Mouse (Mus musculus): Measurements from ENCODE around the gene Ywhaq.

Gene Ywhaq

GRCm38 (mm10) chr12:21417100-21418070 lies at the start of gene Ywhaq:
Gene Ywhaq, minus strand, starts transcription at chr12:21417637.
- peak; percentile 98 to 99 for DNase-seq (ENCODE audit: inconsistent age in 2 of 2, low spot score in 1 of 2)

DNA sequence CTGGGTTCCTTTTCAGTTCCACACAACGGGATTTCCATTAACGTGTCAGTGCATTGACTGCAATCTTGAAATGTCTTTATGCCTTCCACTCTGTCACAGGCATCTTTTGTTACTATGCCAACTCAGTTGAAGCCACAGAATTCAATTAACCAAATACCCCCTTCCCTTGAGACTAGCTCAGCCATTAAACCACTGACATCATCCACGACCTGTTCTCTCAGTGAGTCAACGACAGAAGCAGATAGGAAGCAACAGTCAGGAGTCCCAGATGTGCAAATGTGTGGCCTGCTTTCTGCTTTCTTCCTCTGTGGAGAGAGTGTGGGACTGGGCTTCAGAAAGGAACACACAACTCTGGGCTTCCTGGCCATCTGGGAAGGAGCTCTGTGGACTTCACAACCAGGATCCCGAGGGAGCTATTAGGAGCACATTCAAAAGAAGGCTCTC lies 46.0 kb upstream of the Ywhaq start:
- no peak for DNase-seq (ENCODE audit: inconsistent age in 2 of 2, low spot score in 1 of 2)

GRCm38 (mm10) chr12:21462658-21463057 lies 45.2 kb upstream of the Ywhaq start:
- DNase-seq (ENCODE audit: inconsistent age in 2 of 2, low spot score in 1 of 2), result no peak

- DNase-seq (ENCODE audit: inconsistent age in 2 of 2, low spot score in 1 of 2), result no peak
These were observed 42.2 kb upstream of the Ywhaq start for GRCm38 (mm10) chr12:21459681-21460080.

DNA sequence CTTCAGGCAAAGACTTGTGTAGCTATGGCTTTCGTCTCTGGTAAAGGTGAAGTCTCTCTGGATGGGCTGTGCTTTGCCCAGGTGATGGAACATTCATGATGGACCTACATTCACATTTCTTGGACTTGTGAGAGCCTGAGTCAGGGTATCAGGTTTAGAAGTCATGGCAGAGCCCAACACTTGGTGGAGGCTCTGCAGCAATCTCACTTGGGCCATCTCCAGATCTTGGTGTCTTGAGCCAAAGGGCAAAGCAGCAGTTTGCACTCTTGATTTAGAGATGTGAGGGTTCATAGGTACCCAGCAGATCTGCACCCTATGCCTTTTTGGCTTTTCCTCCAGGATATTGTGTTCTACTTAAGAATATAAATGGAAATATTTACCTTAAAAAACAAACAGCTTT lies 38.6 kb upstream of the Ywhaq start:
- no peak for DNase-seq (ENCODE audit: inconsistent age in 2 of 2, low spot score in 1 of 2)

DNA sequence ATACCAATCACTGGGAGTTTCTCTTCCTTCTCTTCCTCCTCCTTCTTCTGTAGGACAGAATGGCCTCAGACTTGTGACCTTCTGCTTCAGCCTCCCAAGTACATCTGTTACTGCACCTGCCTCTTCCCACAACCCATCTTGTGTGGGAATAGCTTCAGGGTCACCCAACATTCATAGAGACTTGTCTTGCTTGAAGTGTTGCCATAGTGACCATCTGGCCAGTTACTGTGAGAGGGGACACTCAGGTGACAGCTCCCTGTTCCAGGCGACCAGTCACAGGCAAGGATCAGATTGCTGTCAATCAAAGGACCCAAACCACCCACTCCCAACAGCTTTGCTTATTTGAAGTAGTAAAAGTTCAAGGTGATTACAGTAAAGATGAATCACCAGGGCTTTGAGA lies 34.3 kb upstream of the Ywhaq start:
- DNase-seq (ENCODE audit: inconsistent age in 2 of 2, low spot score in 1 of 2), result peak; percentile 43 to 74

DNA sequence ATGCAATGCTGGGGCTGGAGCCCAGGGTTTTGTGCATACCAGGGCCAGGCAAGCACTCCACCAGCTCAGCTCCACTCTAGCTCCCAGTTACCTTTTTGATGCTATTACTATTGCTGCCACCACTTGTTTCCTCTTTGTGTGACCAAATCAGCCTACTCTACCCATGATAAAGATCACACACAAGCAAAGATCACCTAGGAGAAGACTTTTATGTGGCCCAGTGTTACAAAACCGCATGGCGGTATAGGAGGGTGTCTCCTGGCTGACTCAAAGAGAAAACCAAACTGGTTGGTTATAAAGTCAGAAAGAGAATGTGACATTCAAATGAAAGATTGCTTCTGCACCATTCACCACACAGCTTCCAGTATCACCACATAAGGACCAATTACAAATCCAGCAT lies 33.9 kb upstream of the Ywhaq start:
- no peak for DNase-seq (ENCODE audit: inconsistent age in 2 of 2, low spot score in 1 of 2)

GRCm38 (mm10) chr12:21443783-21444182 lies 26.3 kb upstream of the Ywhaq start:
- no peak for DNase-seq (ENCODE audit: inconsistent age in 2 of 2, low spot score in 1 of 2)

DNA sequence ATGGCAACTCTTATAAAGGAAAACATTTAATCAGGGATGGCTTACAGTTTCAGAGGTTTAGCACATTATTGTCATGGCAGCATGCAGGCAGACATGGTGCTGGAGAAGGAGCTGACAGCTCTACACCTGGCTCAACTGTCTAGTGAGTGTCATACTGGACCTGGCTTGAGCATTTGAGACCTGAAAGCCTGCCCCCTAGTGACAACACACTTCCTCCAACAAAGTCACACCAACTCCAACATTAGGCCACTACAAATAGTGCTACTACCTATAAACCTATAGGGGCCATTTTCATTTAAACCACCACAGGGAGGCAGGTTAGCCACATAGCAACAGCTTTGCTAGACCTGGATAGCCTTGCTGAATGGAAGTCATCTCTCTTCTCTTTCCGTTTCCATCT lies 24.4 kb upstream of the Ywhaq start:
- no peak for DNase-seq (ENCODE audit: inconsistent age in 2 of 2, low spot score in 1 of 2)

DNA sequence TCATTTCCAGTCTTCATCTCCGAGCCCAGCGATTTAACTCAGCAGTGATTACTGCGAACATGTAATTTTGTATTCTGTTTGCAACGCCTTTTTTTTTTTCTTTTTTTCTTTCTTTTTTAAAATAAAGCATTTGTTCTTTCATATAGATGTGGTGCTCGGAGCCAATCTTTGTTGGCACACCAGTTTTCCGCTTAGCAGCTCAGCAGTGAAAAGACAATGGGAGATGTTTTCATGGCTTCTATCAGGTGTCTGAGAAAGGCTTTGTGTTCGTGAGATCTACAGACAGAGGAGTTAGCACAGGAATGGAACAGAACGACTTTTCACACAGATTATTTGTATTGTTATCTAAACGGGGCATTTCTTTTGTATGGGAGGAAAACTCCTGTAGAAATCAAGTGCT lies 22.0 kb upstream of the Ywhaq start:
- no peak for DNase-seq (ENCODE audit: inconsistent age in 2 of 2, low spot score in 1 of 2)

DNA sequence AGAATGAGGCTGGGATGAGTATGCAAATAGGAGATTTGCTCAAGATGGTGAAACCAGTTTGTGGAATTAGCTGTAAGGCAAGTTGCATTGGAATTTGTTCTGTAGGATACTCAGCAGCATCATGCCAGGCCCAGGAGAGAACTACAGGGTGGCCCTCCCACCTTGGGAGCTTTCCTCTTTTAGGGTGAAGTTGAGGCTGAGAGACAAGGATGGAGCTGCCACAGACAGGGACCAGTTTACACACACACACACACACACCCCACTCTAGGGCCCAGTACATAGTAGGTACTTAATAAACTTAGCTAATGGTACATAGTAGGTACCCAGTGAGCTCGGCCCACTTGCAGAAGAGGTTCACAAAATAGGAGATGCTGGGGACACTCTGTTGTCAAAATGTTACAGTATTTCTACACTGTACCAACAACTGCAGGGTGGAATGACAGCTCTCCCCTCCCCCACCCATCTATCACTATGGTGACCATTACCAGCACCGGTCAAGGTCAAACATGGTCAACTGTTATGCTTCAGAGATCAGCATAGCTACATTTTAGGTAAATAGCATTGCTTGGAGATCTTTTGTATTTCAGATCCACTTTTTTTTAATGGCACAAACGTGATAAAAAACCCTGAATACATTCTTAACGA lies 21.4 kb upstream of the Ywhaq start:
- no peak for DNase-seq (ENCODE audit: inconsistent age in 2 of 2, low spot score in 1 of 2)

GRCm38 (mm10) chr12:21438294-21438693 lies 20.9 kb upstream of the Ywhaq start:
- no peak for DNase-seq (ENCODE audit: inconsistent age in 2 of 2, low spot score in 1 of 2)

- DNase-seq (ENCODE audit: inconsistent age in 2 of 2, low spot score in 1 of 2), result no peak
These were observed 14.5 kb upstream of the Ywhaq start for GRCm38 (mm10) chr12:21431950-21432349.

DNA sequence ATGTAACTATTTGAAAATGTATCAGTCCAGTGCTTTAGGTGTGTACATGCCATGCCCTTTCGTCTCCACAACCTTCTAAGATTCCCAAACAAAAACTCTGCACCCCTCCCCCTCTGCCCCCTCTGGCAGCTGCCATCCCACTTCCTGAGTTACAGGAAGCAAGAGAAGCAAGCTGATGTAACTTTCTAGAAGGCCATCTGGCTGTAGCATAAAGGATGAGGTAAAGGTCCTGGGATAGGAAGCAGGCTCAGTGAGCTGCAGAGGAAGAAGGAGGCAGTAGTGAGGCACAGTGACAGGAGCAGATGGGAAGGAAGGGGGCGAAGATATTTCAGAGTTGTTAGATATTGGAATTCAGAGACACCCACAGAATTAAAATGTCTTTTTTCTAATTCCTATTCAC lies 13.6 kb upstream of the Ywhaq start:
- no peak for DNase-seq (ENCODE audit: inconsistent age in 2 of 2, low spot score in 1 of 2)

GRCm38 (mm10) chr12:21430140-21430539 lies 12.7 kb upstream of the Ywhaq start:
- DNase-seq (ENCODE audit: inconsistent age in 2 of 2, low spot score in 1 of 2), result no peak

DNA sequence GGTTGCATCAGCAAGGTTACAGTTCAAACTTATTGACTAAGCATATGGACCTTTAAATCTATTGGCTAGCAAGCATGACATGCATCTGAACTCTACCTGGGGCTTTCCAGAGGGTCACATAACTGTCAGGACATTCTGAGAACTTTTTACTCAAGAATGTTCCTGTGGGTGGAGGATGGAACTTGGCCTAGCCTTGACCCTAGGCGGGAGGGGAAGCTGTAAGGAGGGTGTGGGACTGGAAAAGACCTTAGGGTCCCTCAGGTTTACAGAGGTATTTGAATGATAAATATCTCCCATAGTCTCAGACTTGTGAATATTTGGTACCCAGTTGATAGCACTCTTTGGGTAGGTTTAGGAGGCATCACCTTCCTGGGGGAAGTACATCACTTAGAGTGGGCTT lies 11.6 kb upstream of the Ywhaq start:
- no peak for DNase-seq (ENCODE audit: inconsistent age in 2 of 2, low spot score in 1 of 2)

GRCm38 (mm10) chr12:21426065-21426940 lies 8.9 kb upstream of the Ywhaq start:
- DNase-seq (ENCODE audit: inconsistent age in 2 of 2, low spot score in 1 of 2), result peak; percentile 36 to 69

GRCm38 (mm10) chr12:21424683-21425082 lies 7.2 kb upstream of the Ywhaq start:
- no peak for DNase-seq (ENCODE audit: inconsistent age in 2 of 2, low spot score in 1 of 2)

DNA sequence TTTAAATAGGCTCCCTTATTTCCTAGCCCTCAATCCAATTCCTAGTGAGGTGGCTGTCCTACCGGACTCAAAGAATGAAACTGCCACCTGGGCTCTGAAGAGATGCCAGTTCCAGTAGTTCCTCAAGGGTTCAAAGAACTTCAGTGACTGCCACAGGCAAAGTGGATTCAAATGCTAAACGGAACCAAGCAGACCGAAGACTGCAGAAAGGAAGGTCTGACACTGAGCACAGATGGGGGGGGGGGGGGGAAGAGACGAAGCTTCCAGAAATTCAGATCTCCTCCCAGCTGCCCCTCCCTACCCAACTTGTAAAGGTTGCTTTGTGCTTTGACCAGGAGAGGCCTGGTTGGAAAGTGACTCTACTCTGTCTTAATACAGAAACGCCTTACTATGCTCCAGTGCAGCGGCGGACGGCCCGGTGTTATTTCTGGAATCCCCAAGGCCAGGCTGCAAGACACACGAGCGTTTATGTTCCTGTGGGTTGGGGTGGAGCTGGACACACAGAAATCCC lies 1.2 kb upstream of the Ywhaq start:
- DNase-seq (ENCODE audit: inconsistent age in 2 of 2, low spot score in 1 of 2), result peak; percentile 66 to 74

DNA sequence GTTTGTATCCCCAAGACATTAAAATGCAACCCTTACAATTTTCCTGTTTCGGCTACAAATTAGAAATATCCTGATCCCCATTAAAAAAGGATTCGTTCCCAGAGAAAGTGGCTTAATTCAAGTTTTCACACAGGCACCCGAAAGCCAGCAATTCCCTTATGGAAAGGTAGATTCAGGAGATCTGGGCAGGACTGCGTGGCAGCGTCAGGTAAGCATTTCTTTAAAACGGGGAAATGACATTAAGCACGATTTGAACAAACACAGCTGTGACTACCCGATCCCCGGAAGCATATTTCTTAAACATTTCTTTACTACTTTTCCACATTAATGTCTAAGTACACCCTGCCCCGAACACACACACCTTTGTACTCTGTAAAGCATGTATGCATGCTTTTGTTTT lies 646 bp upstream of the Ywhaq start:
- no peak for DNase-seq (ENCODE audit: inconsistent age in 2 of 2, low spot score in 1 of 2)

GRCm38 (mm10) chr12:21416506-21416905 lies 931 bp downstream of the Ywhaq start:
- DNase-seq (ENCODE audit: inconsistent age in 2 of 2, low spot score in 1 of 2), result peak; percentile 49 to 74

Data from adrenal gland, adult (tissue).